Mouse (Mus musculus): ENCODE results near the gene Abcc4. TPM values are rescaled to one million over a fixed set of nuclear protein-coding genes. Genes with fewer than 3 reads are reported as not detected.
"Not testable (repeated sequence)": the region's sequence is repeated elsewhere in the genome, so short reads cannot be mapped to it uniquely, and the experiment has no call there.

Gene Abcc4
- total RNA-seq, 2 experiments from 2014 or later, result 4.3 to 4.6 TPM

- intact Hi-C loops (cut with DNase I), result no loop called here
- DNase-seq, result no peak
Observed at GRCm38 (mm10) chr14:118682339-118683034, 23.5 kb downstream of the Abcc4 start.

- DNase-seq, result no peak
- intact Hi-C loops (cut with DNase I), result no loop called here
Observed at GRCm38 (mm10) chr14:118681087-118681486, 24.9 kb downstream of the Abcc4 start.

- no peak for DNase-seq
- intact Hi-C loops (cut with DNase I), result no loop called here
Observed at GRCm38 (mm10) chr14:118678279-118678985, 27.6 kb downstream of the Abcc4 start.

- no peak for DNase-seq
- intact Hi-C loops (cut with DNase I), result no loop called here
Observed at GRCm38 (mm10) chr14:118676308-118676994, 29.6 kb downstream of the Abcc4 start.

GRCm38 (mm10) chr14:118674705-118675139, 31.3 kb downstream of the Abcc4 start:
- peak; percentile 62 for DNase-seq
- intact Hi-C loops (cut with DNase I), result no loop called here

GRCm38 (mm10) chr14:118674224-118674623, 31.8 kb downstream of the Abcc4 start:
- no peak for DNase-seq
- intact Hi-C loops (cut with DNase I), result no loop called here

- intact Hi-C loops (cut with DNase I), result no loop called here
- DNase-seq, result no peak
Observed at GRCm38 (mm10) chr14:118673501-118673900, 32.5 kb downstream of the Abcc4 start.

GRCm38 (mm10) chr14:118672931-118673330, 33.1 kb downstream of the Abcc4 start:
- DNase-seq; intact Hi-C loops (cut with DNase I): not testable (repeated sequence)

- intact Hi-C loops (cut with DNase I), result no loop called here
- peak; percentile 45 for DNase-seq
Observed at GRCm38 (mm10) chr14:118667499-118667898, 38.5 kb downstream of the Abcc4 start.

GRCm38 (mm10) chr14:118664661-118665060, 41.4 kb downstream of the Abcc4 start:
- intact Hi-C loops (cut with DNase I), result no loop called here
- DNase-seq, result no peak

GRCm38 (mm10) chr14:118662625-118663276, 43.3 kb downstream of the Abcc4 start:
- no peak for DNase-seq
- intact Hi-C loops (cut with DNase I), result no loop called here

GRCm38 (mm10) chr14:118662124-118662523, 43.9 kb downstream of the Abcc4 start:
- intact Hi-C loops (cut with DNase I), result no loop called here
- no peak for DNase-seq

GRCm38 (mm10) chr14:118659230-118659629, 46.8 kb downstream of the Abcc4 start:
- intact Hi-C loops (cut with DNase I), result no loop called here
- DNase-seq, result no peak

- intact Hi-C loops (cut with DNase I), result no loop called here
- no peak for DNase-seq
Observed at GRCm38 (mm10) chr14:118658328-118658692, 47.7 kb downstream of the Abcc4 start.

GRCm38 (mm10) chr14:118657673-118658327, 48.2 kb downstream of the Abcc4 start:
- intact Hi-C loops (cut with DNase I), result no loop called here
- DNase-seq, result no peak

GRCm38 (mm10) chr14:118657206-118657605, 48.8 kb downstream of the Abcc4 start:
- DNase-seq, result no peak
- intact Hi-C loops (cut with DNase I), result no loop called here

- DNase-seq, result no peak
- intact Hi-C loops (cut with DNase I), result no loop called here
Observed at GRCm38 (mm10) chr14:118656036-118656435, 50.0 kb downstream of the Abcc4 start.

GRCm38 (mm10) chr14:118654903-118655302, 51.1 kb downstream of the Abcc4 start:
- intact Hi-C loops (cut with DNase I), result no loop called here
- DNase-seq, result no peak

- intact Hi-C loops (cut with DNase I), result no loop called here
- no peak for DNase-seq
Observed at GRCm38 (mm10) chr14:118651704-118652439, 54.1 kb downstream of the Abcc4 start.

- no peak for DNase-seq
- intact Hi-C loops (cut with DNase I), result no loop called here
Observed at GRCm38 (mm10) chr14:118649895-118650256, 56.1 kb downstream of the Abcc4 start.

Data from left cerebral cortex, postnatal 4 days (tissue).